Mouse (Mus musculus): ENCODE measurements around the gene Timp2. TPM values are rescaled to one million over a fixed set of nuclear protein-coding genes. Genes with fewer than 3 reads are reported as not detected.

Gene Timp2
- polyA plus RNA-seq, 1 experiment from 2014 or later: 57.5 TPM

GRCm38 (mm10) chr11:118366559-118366958, 11.0 kb upstream of the Timp2 start:
- H3K9ac ChIP-seq: no peak overlapping the region
- H3K9me3 ChIP-seq: no peaks in the 10 kb centered on the region
- H3K4me3 ChIP-seq: no peak overlapping the region
- no peak overlapping the region for H3K4me2 ChIP-seq
- no peaks in the 10 kb centered on the region for H3K36me3 ChIP-seq
- peaks cover 14% of the 10 kb centered on the region for H3K4me1 ChIP-seq (replicated peaks)
- no peak for ATAC-seq (ENCODE audit: low read depth)
- H3K27me3 ChIP-seq: no peaks in the 10 kb centered on the region
- H3K27ac ChIP-seq (replicated peaks): no peak overlapping the region
- WGBS: 82% methylated on average over 8 of the region's 8 CpGs

GRCm38 (mm10) chr11:118366108-118366507, 10.6 kb upstream of the Timp2 start:
- H3K4me3 ChIP-seq: no peak overlapping the region
- peaks cover 14% of the 10 kb centered on the region for H3K4me1 ChIP-seq (replicated peaks)
- no peak for ATAC-seq (ENCODE audit: low read depth)
- H3K4me2 ChIP-seq: no peak overlapping the region
- H3K36me3 ChIP-seq: no peaks in the 10 kb centered on the region
- WGBS: 66% methylated on average over 3 of the region's 3 CpGs
- no peaks in the 10 kb centered on the region for H3K27me3 ChIP-seq
- H3K27ac ChIP-seq (replicated peaks): no peak overlapping the region
- no peak overlapping the region for H3K9ac ChIP-seq
- H3K9me3 ChIP-seq: no peaks in the 10 kb centered on the region

DNA sequence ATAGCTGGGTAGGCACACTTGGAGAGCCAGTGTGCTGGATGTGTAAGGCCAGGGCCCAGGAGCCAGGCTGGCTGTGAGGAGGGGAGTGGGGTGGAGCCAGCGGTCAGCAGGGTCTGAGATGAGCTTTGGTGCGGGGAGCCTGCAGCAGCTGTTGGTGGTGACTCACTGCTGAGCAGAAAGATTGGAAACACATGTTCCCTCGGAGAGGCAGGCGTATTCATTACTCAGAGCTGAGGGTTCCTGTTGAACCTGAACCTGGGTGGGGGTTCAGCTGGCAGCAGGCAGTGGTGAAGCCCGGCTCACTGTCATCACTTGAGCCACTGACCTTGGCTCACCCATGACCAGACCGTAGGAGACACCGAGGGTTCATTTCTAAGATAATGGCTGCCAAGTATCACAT, 9.6 kb upstream of the Timp2 start:
- Histone ChIP-seq H3K9ac (no peak overlapping the region), H3K27me3 (no peaks in the 10 kb centered on the region), H3K36me3 (no peaks in the 10 kb centered on the region), H3K4me2 (no peak overlapping the region), H3K27ac (replicated peaks) (no peak overlapping the region), H3K4me3 (no peak overlapping the region), H3K4me1 (replicated peaks) (peaks cover 14% of the 10 kb centered on the region), H3K9me3 (no peaks in the 10 kb centered on the region)
- ATAC-seq (ENCODE audit: low read depth): no peak
- 75% methylated on average over 7 of the region's 7 CpGs for WGBS

DNA sequence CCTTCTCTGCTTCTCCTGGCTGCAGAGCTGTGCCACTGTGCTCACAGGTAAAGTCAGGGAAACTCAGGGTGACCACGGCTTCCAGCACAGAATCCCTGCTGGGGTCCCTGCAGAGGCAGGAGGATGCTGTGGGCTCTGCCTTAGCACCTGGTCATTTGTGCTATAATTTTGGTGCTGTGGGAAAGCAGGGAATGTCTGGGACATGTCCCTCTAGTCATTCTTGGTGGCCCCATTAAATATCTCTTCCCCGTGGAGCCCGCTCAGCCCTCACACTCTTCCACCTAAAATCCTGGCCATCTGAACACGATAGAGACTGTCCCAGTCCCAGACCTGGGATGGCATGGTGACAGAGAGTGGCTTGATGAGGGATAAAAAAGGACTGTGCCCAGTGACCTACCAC, 8.5 kb upstream of the Timp2 start:
- WGBS: 80% methylated on average over 4 of the region's 4 CpGs
- H3K9me3 ChIP-seq: no peaks in the 10 kb centered on the region
- H3K4me1 ChIP-seq (replicated peaks): peaks cover 14% of the 10 kb centered on the region
- no peak overlapping the region for H3K27ac ChIP-seq (replicated peaks)
- no peak overlapping the region for H3K9ac ChIP-seq
- no peaks in the 10 kb centered on the region for H3K27me3 ChIP-seq
- no peak overlapping the region for H3K4me3 ChIP-seq
- no peak overlapping the region for H3K4me2 ChIP-seq
- ATAC-seq (ENCODE audit: low read depth): no peak
- no peaks in the 10 kb centered on the region for H3K36me3 ChIP-seq

- Histone ChIP-seq H3K36me3 (no peaks in the 10 kb centered on the region), H3K4me1 (replicated peaks) (peaks cover 14% of the 10 kb centered on the region), H3K27ac (replicated peaks) (peak overlapping the region; percentile 49), H3K9me3 (no peaks in the 10 kb centered on the region), H3K27me3 (no peaks in the 10 kb centered on the region), H3K9ac (0 out of 2 replicates have a peak overlapping the region, but pooled peaks have one; percentile 22), H3K4me2 (no peak overlapping the region), H3K4me3 (no peak overlapping the region)
- ATAC-seq (ENCODE audit: low read depth): no peak; the same call in 1 of the 2 replicates
- WGBS: 8% methylated on average over 8 of the region's 8 CpGs
Measured at GRCm38 (mm10) chr11:118362971-118363518, 7.5 kb upstream of the Timp2 start.

- Histone ChIP-seq H3K4me2 (no peak overlapping the region), H3K36me3 (no peaks in the 10 kb centered on the region), H3K4me1 (replicated peaks) (peaks cover 14% of the 10 kb centered on the region), H3K27ac (replicated peaks) (peak overlapping the region; percentile 28; the same call in 1 of the 2 replicates), H3K9me3 (no peaks in the 10 kb centered on the region), H3K4me3 (no peak overlapping the region), H3K27me3 (no peaks in the 10 kb centered on the region), H3K9ac (0 out of 2 replicates have a peak overlapping the region, but pooled peaks have one; percentile 22)
- 71% methylated on average over 1 of the region's 1 CpGs for WGBS
- ATAC-seq (ENCODE audit: low read depth): no peak
Measured at GRCm38 (mm10) chr11:118362501-118362900, 7.0 kb upstream of the Timp2 start.

- Histone ChIP-seq H3K4me3 (no peak overlapping the region), H3K4me1 (replicated peaks) (peaks cover 15% of the 10 kb centered on the region), H3K4me2 (no peak overlapping the region), H3K9ac (no peak overlapping the region), H3K27me3 (no peaks in the 10 kb centered on the region), H3K9me3 (no peaks in the 10 kb centered on the region), H3K27ac (replicated peaks) (no peak overlapping the region), H3K36me3 (no peaks in the 10 kb centered on the region)
- 70% methylated on average over 10 of the region's 10 CpGs for WGBS
- no peak for ATAC-seq (ENCODE audit: low read depth)
Measured at GRCm38 (mm10) chr11:118360907-118361341, 5.4 kb upstream of the Timp2 start.

GRCm38 (mm10) chr11:118360491-118360890, 5.0 kb upstream of the Timp2 start:
- Histone ChIP-seq H3K4me3 (no peak overlapping the region), H3K36me3 (no peaks in the 10 kb centered on the region), H3K27ac (replicated peaks) (no peak overlapping the region), H3K9ac (no peak overlapping the region), H3K27me3 (no peaks in the 10 kb centered on the region), H3K4me2 (no peak overlapping the region), H3K9me3 (no peaks in the 10 kb centered on the region), H3K4me1 (replicated peaks) (peaks cover 19% of the 10 kb centered on the region)
- no peak for ATAC-seq (ENCODE audit: low read depth)
- 83% methylated on average over 7 of the region's 7 CpGs for WGBS

DNA sequence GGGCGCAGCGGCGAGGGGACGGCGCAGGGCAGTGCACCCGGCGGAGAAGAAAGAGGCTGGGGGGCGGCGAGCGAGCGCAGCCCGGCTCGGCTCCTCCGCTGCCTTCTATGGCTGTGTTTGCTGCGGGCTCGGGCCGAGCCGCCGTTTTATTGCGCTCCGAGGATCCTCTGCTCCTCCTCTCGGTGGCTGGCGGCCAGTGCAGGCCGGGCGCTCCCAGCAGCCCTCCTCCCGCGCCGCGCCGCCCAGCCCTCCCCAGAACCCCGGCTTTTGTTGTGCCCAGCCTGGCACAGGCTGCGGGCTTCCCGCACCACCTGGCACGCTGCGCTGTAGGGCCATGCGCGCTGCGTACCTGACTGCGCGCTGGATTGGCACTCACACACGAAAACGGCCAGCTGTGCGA, 335 bp downstream of the Timp2 start:
- peaks cover 35% of the 10 kb centered on the region for H3K4me1 ChIP-seq (replicated peaks)
- ATAC-seq (ENCODE audit: low read depth): peak; percentile 96

DNA sequence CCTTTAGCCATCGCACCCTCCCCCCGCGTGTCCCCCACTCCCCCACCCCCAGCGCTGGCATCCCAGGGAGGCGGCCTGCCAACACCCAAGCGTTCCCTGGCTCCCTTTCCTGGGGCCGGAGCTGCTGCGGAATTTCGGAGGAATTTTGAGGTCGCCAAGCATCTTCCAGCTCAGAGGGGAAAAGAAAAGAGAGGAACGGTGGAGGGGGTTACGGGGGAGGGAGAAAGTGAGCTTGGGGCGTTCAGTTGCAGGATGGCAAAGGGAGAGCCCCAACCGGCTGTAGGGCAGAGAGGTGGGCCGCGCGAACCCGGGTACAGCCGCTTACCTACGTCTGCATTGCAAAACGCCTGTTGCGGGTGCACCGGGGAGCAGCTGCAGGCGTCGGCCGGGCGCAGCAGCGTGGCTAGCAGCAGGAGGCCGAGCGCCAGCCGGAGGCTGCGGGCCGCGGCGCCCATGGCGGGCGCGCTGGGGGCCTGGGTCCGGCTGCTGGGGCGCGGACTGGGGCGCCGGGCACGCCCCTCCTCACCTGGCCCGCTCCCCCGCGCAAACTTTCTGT, 826 bp downstream of the Timp2 start:
- H3K4me2 ChIP-seq: peak overlapping the region; percentile 87
- peak overlapping the region; percentile 95 for H3K9ac ChIP-seq
- no peaks in the 10 kb centered on the region for H3K27me3 ChIP-seq
- H3K36me3 ChIP-seq: no peaks in the 10 kb centered on the region
- peak; percentile 75 for ATAC-seq (ENCODE audit: low read depth)
- peak overlapping the region; percentile 75 for H3K4me3 ChIP-seq
- H3K9me3 ChIP-seq: no peaks in the 10 kb centered on the region
- WGBS: under 1% methylated on average over 33 of the region's 47 CpGs
- H3K27ac ChIP-seq (replicated peaks): peak overlapping the region; percentile 89
- peaks cover 38% of the 10 kb centered on the region for H3K4me1 ChIP-seq (replicated peaks)

More for the DNA sequence above, 335 bp downstream of the Timp2 start:
- H3K4me3 ChIP-seq: peak overlapping the region; percentile 75
- H3K27ac ChIP-seq (replicated peaks): peak overlapping the region; percentile 89
- no peaks in the 10 kb centered on the region for H3K9me3 ChIP-seq
- H3K27me3 ChIP-seq: no peaks in the 10 kb centered on the region
- no peaks in the 10 kb centered on the region for H3K36me3 ChIP-seq
- H3K9ac ChIP-seq: peak overlapping the region; percentile 95
- H3K4me2 ChIP-seq: peak overlapping the region; percentile 87
- WGBS: under 1% methylated on average over 34 of the region's 43 CpGs

DNA sequence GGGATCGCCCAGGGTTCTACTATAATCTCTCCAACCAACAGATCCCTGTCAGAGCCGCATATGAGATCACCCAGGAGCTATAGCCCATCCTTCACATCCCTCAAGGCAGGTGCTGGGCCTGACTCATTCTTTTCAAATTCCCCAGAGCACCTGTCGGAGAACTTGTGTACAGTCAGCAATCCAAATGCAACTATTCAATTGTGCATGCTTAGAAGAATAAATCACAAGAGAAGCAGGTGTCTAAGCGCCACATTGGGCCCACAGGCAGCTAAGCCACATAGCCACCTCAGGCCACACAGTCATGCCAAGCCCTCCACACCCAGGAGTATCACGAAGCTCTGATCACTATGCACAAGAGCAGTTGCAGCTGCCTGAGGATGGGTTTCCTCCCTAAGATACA, 6.0 kb downstream of the Timp2 start:
- 84% methylated on average over 5 of the region's 5 CpGs for WGBS
- Histone ChIP-seq H3K4me1 (replicated peaks) (peaks cover 64% of the 10 kb centered on the region), H3K4me2 (no peak overlapping the region), H3K9me3 (no peaks in the 10 kb centered on the region), H3K4me3 (no peak overlapping the region), H3K27ac (replicated peaks) (no peak overlapping the region), H3K36me3 (no peaks in the 10 kb centered on the region), H3K9ac (no peak overlapping the region), H3K27me3 (no peaks in the 10 kb centered on the region)
- no peak for ATAC-seq (ENCODE audit: low read depth)

DNA sequence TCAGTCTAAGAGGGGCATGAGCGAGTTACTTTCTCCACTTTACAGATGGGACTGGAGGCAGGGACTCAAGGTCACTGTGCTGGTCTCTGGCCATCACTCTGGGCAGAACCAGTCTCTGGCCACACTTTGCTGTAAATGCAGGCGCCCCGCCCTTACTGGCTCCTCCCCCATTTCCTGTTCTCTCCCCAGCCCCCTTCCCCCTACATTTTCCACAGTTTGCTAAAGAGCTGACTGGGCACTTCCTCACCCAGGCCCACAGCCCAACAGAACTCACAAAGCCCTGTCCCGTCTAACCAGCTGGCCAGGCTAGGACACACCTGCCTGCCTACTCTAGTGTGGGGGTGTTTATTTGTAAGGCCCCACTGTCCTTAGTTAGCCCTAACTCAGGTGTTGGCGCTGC, 6.7 kb downstream of the Timp2 start:
- WGBS: 73% methylated on average over 5 of the region's 5 CpGs
- H3K4me3 ChIP-seq: no peak overlapping the region
- no peaks in the 10 kb centered on the region for H3K9me3 ChIP-seq
- peaks cover 60% of the 10 kb centered on the region for H3K4me1 ChIP-seq (replicated peaks)
- H3K36me3 ChIP-seq: no peaks in the 10 kb centered on the region
- no peaks in the 10 kb centered on the region for H3K27me3 ChIP-seq
- H3K27ac ChIP-seq (replicated peaks): no peak overlapping the region
- H3K9ac ChIP-seq: no peak overlapping the region
- ATAC-seq (ENCODE audit: low read depth): no peak
- H3K4me2 ChIP-seq: no peak overlapping the region

DNA sequence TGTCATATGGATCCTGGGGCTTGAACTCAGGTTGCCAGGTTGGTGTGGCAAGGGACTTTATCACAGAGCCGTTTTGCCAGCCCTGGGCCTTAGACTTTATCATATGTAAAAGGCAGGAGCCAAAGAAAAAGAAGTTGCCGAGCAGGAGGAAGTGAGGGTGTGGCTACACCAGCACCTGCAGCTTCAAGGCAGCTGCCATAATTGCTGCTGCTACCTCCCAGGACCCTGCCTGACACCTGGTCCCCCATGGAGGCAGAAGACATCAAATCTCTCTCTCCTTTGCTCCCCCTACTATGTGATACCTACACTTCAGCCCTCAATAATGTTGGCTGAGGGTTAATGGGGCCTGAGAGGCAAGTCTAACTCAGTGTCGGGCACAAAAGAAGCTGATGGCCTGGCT, 7.1 kb downstream of the Timp2 start:
- Histone ChIP-seq H3K9me3 (no peaks in the 10 kb centered on the region), H3K9ac (no peak overlapping the region), H3K27me3 (no peaks in the 10 kb centered on the region), H3K27ac (replicated peaks) (no peak overlapping the region), H3K4me1 (replicated peaks) (peaks cover 60% of the 10 kb centered on the region), H3K36me3 (no peaks in the 10 kb centered on the region), H3K4me3 (no peak overlapping the region), H3K4me2 (no peak overlapping the region)
- ATAC-seq (ENCODE audit: low read depth): no peak
- WGBS: 68% methylated on average over 3 of the region's 3 CpGs

Measured in neural tube, embryonic 13.5 days (tissue).